Mouse (Mus musculus) embryonic facial prominence, embryonic 11.5 days (tissue): ENCODE measurements around the gene Stk17b. TPM values are rescaled to one million over a fixed set of nuclear protein-coding genes. Genes with fewer than 3 reads are reported as not detected.

Experiments
- ATAC-seq: fragments of 200-750 bp; cut with Nextera tagmentation; replicated peaks from 2 replicates; pipeline ENCODE4 v1.8.0; 2017; ENCODE audit warnings: low read depth; ENCODE audit not compliant: insufficient number of reproducible peaks, low FRiP score, low TSS enrichment
- DNase-seq: peaks from one replicate; pipeline ENCODE4 v3.0.0-alpha.2; 2015; ENCODE audit warnings: low spot score
- H3K27ac ChIP-seq: fragments of 300-500 bp; sonication (generic); replicated peaks from 2 replicates; pipeline ENCODE4 v1.5.1; 2014; ENCODE audit warnings: mild to moderate bottlenecking, low read depth, low read length, control low read depth
- H3K27me3 ChIP-seq: fragments of 300-500 bp; sonication (generic); 2 replicates; pipeline ENCODE4 v1.6.1; 2014; ENCODE audit warnings: mild to moderate bottlenecking, low read length, moderate library complexity, mixed read lengths; ENCODE audit not compliant: control insufficient read depth, insufficient read depth
- H3K36me3 ChIP-seq: fragments of 300-500 bp; sonication (generic); replicated peaks from 2 replicates; pipeline ENCODE4 v1.6.1; 2014; ENCODE audit warnings: low read depth, mild to moderate bottlenecking, low read length, moderate library complexity, mixed read lengths; ENCODE audit not compliant: control insufficient read depth, insufficient read depth
- H3K4me1 ChIP-seq: fragments of 300-500 bp; sonication (generic); 2 replicates; pipeline ENCODE4 v1.6.1; 2014; ENCODE audit warnings: low read length, mixed read lengths; ENCODE audit not compliant: control insufficient read depth, insufficient read depth
- H3K4me2 ChIP-seq: fragments of 300-500 bp; sonication (generic); 2 replicates; pipeline ENCODE4 v1.6.1; 2014; ENCODE audit warnings: low read depth, mild to moderate bottlenecking, control low read depth, low read length, moderate library complexity
- H3K4me3 ChIP-seq: fragments of 300-500 bp; sonication (generic); 2 replicates; pipeline ENCODE4 v1.5.1; 2014; ENCODE audit warnings: low read depth, low read length, control low read depth
- H3K9ac ChIP-seq: fragments of 300-500 bp; sonication (generic); replicated peaks from 2 replicates; pipeline ENCODE4 v1.6.1; 2014; ENCODE audit warnings: mild to moderate bottlenecking, control low read depth, low read length
- H3K9me3 ChIP-seq: fragments of 300-500 bp; sonication (generic); replicated peaks from 2 replicates; pipeline ENCODE4 v1.6.1; 2016; ENCODE audit warnings: mild to moderate bottlenecking, low read length, inconsistent platforms, mixed read lengths; ENCODE audit not compliant: control insufficient read depth
- WGBS: fragments of 180-500 bp; shearing (Covaris S2); extraction: QIAGEN DNeasy Blood & Tissue Kit; methylation state at CpG from one replicate; pipeline ENCODE4 v1.1.7; 2014; 5-methylcytosine and 5-hydroxymethylcytosine counted together
- polyA plus RNA-seq: library from polyadenylated mRNA; unstranded; fragments of >200 nt; fragmentation: Nextera tagmentation; extraction: Ambion mirVana; gene quantifications from 2 replicates; pipeline ENCODE4 v1.2.1, GENCODE M21; 2014

Gene Stk17b
- 11.3 and 13.3 TPM in 2 replicates for polyA plus RNA-seq

GRCm38 (mm10) chr1:53784721-53785418 is at the start of gene Stk17b:
Gene Stk17b (minus strand): TSS chr1:53785224.
- DNase-seq (peak; percentile 95), ATAC-seq (peak; percentile 98)
- H3K9me3 ChIP-seq = no peaks in the 10 kb centered on the region
- H3K36me3 ChIP-seq = no peaks in the 10 kb centered on the region
- no peaks in the 10 kb centered on the region for H3K4me1 ChIP-seq
- no peaks in the 10 kb centered on the region for H3K27me3 ChIP-seq
- peak within 1 kb of the TSS; percentile 71 for H3K9ac ChIP-seq
- peak within 1 kb of the TSS; percentile 59 for H3K4me2 ChIP-seq
- WGBS = under 1% methylated on average over 70 of the region's 81 CpGs
- H3K4me3 ChIP-seq = peak within 1 kb of the TSS; percentile 64
- H3K27ac ChIP-seq = no peak within 1 kb of the TSS

DNA sequence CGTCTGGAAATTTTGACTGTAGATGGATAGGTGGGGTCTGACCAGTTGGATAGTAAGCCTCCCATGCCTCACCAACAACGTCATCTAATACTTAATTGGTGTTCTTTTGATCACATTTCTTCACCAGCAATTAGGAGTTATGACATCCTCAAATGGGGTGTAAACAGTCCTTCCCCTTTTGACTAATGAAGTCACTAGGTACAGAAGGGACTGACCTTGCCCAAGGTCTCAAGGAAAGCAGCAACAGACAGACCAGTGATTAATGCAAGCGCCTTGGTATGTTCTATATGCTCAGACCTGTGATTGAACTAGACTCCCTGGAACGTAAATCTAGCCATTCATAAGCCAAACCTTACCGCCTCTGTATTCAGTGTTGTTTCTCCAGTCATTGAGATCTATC is 45.3 kb upstream of the Stk17b start:
- no peak overlapping the region for H3K4me3 ChIP-seq
- DNase-seq = no peak
- H3K9ac ChIP-seq = no peak overlapping the region
- no peaks in the 10 kb centered on the region for H3K9me3 ChIP-seq
- no peaks in the 10 kb centered on the region for H3K27me3 ChIP-seq
- no peak overlapping the region for H3K27ac ChIP-seq
- no peaks in the 10 kb centered on the region for H3K4me1 ChIP-seq
- 86% methylated on average over 5 of the region's 5 CpGs for WGBS
- H3K36me3 ChIP-seq = no peaks in the 10 kb centered on the region
- H3K4me2 ChIP-seq = no peak overlapping the region
- no peak for ATAC-seq

DNA sequence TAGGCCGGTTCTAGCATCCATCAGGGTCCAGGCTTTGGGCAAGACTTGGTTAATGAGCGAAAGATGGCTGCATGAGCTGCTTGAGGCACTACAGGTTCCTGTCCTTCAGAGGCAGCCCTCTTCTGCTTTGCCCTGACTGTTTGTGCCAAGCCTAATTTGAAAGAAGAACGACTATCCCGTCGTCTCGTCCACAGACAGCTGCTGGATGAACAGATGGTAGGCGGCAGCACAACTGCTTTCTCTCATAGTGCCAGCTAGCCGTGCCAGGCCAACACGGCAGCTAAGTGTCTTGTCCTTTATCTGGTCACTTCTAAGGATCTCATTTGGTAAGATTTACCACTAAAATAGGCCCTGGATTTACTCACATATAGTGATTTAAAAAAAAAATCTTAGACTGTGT is 44.1 kb upstream of the Stk17b start:
- no peaks in the 10 kb centered on the region for H3K4me1 ChIP-seq
- 85% methylated on average over 9 of the region's 9 CpGs for WGBS
- no peaks in the 10 kb centered on the region for H3K27me3 ChIP-seq
- no peak for DNase-seq
- no peaks in the 10 kb centered on the region for H3K9me3 ChIP-seq
- H3K4me3 ChIP-seq = no peak overlapping the region
- no peak overlapping the region for H3K27ac ChIP-seq
- ATAC-seq = no peak
- no peak overlapping the region for H3K9ac ChIP-seq
- no peaks in the 10 kb centered on the region for H3K36me3 ChIP-seq
- no peak overlapping the region for H3K4me2 ChIP-seq

- Histone ChIP-seq H3K9ac (no peak overlapping the region), H3K27ac (no peak overlapping the region), H3K27me3 (no peaks in the 10 kb centered on the region), H3K4me3 (no peak overlapping the region), H3K4me1 (0 out of 2 replicates have a peak, but pooled peaks cover 2% of the 10 kb centered on the region), H3K4me2 (no peak overlapping the region), H3K9me3 (no peaks in the 10 kb centered on the region), H3K36me3 (no peaks in the 10 kb centered on the region)
- 84% methylated on average over 9 of the region's 9 CpGs for WGBS
- DNase-seq = no peak
- ATAC-seq = no peak
These were observed 39.7 kb upstream of the Stk17b start for GRCm38 (mm10) chr1:53824446-53825337.

GRCm38 (mm10) chr1:53823687-53824445 is 38.8 kb upstream of the Stk17b start:
- peak; percentile 82 for DNase-seq
- H3K9me3 ChIP-seq = no peaks in the 10 kb centered on the region
- ATAC-seq = peak; percentile 83
- no peak overlapping the region for H3K9ac ChIP-seq
- H3K27ac ChIP-seq = no peak overlapping the region
- peak overlapping the region; percentile 44 for H3K4me2 ChIP-seq
- H3K27me3 ChIP-seq = no peaks in the 10 kb centered on the region
- no peak overlapping the region for H3K4me3 ChIP-seq
- 0 out of 2 replicates have a peak, but pooled peaks cover 2% of the 10 kb centered on the region for H3K4me1 ChIP-seq
- WGBS = 8% methylated on average over 10 of the region's 10 CpGs
- no peaks in the 10 kb centered on the region for H3K36me3 ChIP-seq

DNA sequence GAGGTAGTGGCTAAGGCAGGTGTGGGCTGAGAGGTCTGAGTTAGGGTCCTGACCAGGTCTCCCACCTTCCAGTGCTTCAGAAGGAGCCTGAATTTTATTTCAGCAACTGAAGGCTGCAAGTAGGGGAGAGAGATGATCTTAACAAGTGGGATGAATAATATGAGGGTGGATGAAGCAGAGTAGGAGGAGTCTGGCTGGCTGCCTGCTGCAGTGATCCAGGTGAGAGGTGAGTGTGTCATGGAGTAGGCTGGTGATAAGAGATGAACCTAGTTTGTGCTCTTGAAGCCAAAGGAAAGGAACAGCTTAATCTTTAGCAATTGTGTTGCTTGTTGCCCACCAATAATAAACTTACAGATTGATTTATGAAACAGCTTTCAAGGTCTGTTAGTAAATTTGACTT is 37.0 kb upstream of the Stk17b start:
- Histone ChIP-seq H3K27me3 (no peaks in the 10 kb centered on the region), H3K27ac (no peak overlapping the region), H3K4me1 (0 out of 2 replicates have a peak, but pooled peaks cover 2% of the 10 kb centered on the region), H3K9ac (no peak overlapping the region), H3K4me2 (no peak overlapping the region), H3K4me3 (no peak overlapping the region), H3K9me3 (no peaks in the 10 kb centered on the region), H3K36me3 (no peaks in the 10 kb centered on the region)
- DNase-seq (no peak), ATAC-seq (no peak)

DNA sequence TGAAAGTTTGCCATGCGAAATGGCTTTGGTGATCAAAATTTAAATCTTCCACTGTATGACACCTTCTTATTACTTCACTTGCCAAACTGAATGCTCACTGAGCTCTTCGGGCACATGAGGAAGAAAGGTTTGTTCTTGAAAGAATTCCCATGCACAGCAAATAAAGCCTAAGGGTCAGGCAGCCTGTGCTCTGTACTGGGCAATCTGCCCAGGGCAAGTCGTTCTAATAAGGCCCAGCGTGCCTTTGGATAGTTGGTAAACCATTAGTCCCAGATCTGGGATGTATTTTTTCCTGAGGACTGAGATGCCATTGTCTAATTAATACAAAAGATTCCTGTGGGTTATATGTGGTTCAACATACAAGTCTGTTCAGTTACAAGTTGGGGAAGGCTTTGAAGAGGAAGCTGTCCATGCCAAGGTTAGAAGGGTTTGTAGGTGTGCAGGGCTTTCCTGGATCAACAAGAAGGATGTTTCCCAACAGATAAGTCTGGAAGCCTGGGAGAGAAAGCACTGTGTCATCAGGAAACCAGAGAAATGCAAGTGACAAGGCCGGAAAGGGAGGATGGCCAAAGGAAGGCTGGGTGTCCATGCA is 35.1 kb upstream of the Stk17b start:
- 81% methylated on average over 5 of the region's 5 CpGs for WGBS
- DNase-seq (no peak), ATAC-seq (no peak)
- no peaks in the 10 kb centered on the region for H3K9me3 ChIP-seq
- no peak overlapping the region for H3K9ac ChIP-seq
- H3K4me2 ChIP-seq = no peak overlapping the region
- 0 out of 2 replicates have a peak, but pooled peaks cover 2% of the 10 kb centered on the region for H3K4me1 ChIP-seq
- H3K27ac ChIP-seq = no peak overlapping the region
- H3K27me3 ChIP-seq = no peaks in the 10 kb centered on the region
- H3K4me3 ChIP-seq = no peak overlapping the region
- H3K36me3 ChIP-seq = no peaks in the 10 kb centered on the region
